Mouse (Mus musculus) midbrain, embryonic 11.5 days (tissue): ENCODE results near the gene Gtpbp6. TPM values are rescaled to one million over a fixed set of nuclear protein-coding genes. Genes with fewer than 3 reads are reported as not detected.
A peak's percentile ranks its signal among the peaks of the same experiment; 100 is the strongest.
"Not testable (repeated sequence)": the region's sequence is repeated elsewhere in the genome, so short reads cannot be mapped to it uniquely, and the experiment has no call there.

ENCODE experiments used
- ATAC-seq: fragments of 200-750 bp; cut with Nextera tagmentation; 2 replicates; pipeline ENCODE4 v1.8.0; 2017; ENCODE audit warnings: moderate TSS enrichment, moderate library complexity; ENCODE audit not compliant: low FRiP score
- DNase-seq: peaks from one replicate; pipeline ENCODE4 v3.0.0; 2015; ENCODE audit warnings: low spot score; ENCODE audit errors: missing footprints
- H3K27ac ChIP-seq: fragments of 300-500 bp; sonication (generic); 2 replicates; pipeline ENCODE4 v1.5.1; 2014; ENCODE audit warnings: low read depth, low read length
- H3K27me3 ChIP-seq: fragments of 300-500 bp; sonication (generic); 2 replicates; pipeline ENCODE4 v1.6.1; 2014; ENCODE audit warnings: mild to moderate bottlenecking, low read length, moderate library complexity, mixed read lengths; ENCODE audit not compliant: control insufficient read depth, insufficient read depth
- H3K36me3 ChIP-seq: fragments of 300-500 bp; sonication (generic); 2 replicates; pipeline ENCODE4 v1.6.1; 2014; ENCODE audit warnings: mild to moderate bottlenecking, low read length, moderate library complexity, mixed read lengths; ENCODE audit not compliant: control insufficient read depth, insufficient read depth
- H3K4me1 ChIP-seq: fragments of 300-500 bp; sonication (generic); 2 replicates; pipeline ENCODE4 v1.6.1; 2014; ENCODE audit warnings: low read length; ENCODE audit not compliant: control insufficient read depth, insufficient read depth
- H3K4me2 ChIP-seq: fragments of 300-500 bp; sonication (generic); 2 replicates; pipeline ENCODE4 v1.6.1; 2014; ENCODE audit warnings: mild to moderate bottlenecking, moderate library complexity
- H3K4me3 ChIP-seq: fragments of 300-500 bp; sonication (generic); 2 replicates; pipeline ENCODE4 v1.5.1; 2014; ENCODE audit warnings: low read depth, low read length
- H3K9ac ChIP-seq: fragments of 300-500 bp; sonication (generic); 2 replicates; pipeline ENCODE4 v1.6.1; 2014; ENCODE audit warnings: low read length
- H3K9me3 ChIP-seq: fragments of 300-500 bp; sonication (generic); 2 replicates; pipeline ENCODE4 v1.6.1; 2016; ENCODE audit warnings: low read length; ENCODE audit not compliant: control insufficient read depth
- WGBS: fragments of 180-500 bp; shearing (Covaris S2); extraction: QIAGEN DNeasy Blood & Tissue Kit; methylation state at CpG from one replicate; pipeline ENCODE4 v1.1.7; 2014; 5-methylcytosine and 5-hydroxymethylcytosine counted together
- polyA plus RNA-seq: library from polyadenylated mRNA; unstranded; fragments of >200 nt; fragmentation: Nextera tagmentation; extraction: Ambion mirVana; gene quantifications from 2 replicates; pipeline ENCODE4 v1.2.1, GENCODE M21; 2014

Gtpbp6 gene
- polyA plus RNA-seq, 1 experiment from 2014 or later: 24.7 TPM

DNA sequence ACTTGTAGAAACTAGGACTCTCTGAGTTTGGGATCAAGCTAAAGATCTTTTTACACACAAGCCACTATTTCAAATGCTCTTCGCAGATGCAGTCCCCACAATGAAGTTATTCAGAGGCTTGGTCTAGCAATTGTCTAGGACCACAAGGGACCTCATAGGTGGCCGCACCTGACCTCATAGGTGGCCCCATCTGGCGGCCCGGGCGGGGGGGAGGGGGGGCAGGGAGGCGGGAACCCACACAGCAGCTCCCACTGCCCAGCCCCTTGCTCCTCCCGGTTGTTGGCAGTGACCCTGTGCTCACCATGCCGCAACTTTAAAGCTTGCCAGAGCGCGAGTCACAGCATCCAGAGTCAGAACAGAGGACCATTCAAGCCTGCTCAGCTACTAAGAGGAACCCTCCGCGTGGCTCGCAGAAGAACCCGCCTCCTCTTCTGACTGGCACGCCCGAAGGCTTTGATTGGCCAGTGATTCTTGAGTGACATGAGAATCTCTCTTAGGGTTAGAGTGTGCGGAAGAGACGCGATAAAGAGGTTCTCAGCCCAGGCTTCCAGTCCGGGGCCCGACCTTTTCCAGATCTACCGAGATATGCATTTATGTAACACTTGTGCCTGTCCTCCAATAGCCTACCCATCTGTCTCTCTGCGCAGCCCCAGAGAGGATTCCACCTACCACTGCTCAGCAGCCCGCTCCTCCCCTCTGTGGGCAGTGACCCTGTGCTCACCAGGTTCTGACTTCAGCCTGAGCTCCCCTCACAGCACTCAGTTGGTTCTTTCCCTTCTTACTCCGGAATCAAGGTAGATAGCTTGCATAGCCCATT, 13.8 kb downstream of the Gtpbp6 start, which contains the start of gene Gm35315:
Gene Gm35315, minus strand, starts transcription at position 391 of the 817 bp plus-strand sequence.
- no peaks in the 10 kb centered on the region for H3K36me3 ChIP-seq
- H3K4me2 ChIP-seq: peak within 1 kb of the TSS; percentile 74
- H3K4me1 ChIP-seq: peaks cover 2% of the 10 kb centered on the region; the same call in 1 of the 2 replicates
- H3K27me3 ChIP-seq: no peaks in the 10 kb centered on the region
- no peaks in the 10 kb centered on the region for H3K9me3 ChIP-seq
- H3K27ac ChIP-seq: no peak within 1 kb of the TSS; the same call in 1 of the 2 replicates
- H3K4me3 ChIP-seq: peak within 1 kb of the TSS; percentile 50
- H3K9ac ChIP-seq: peak within 1 kb of the TSS; percentile 67
- peak; percentile 98 for ATAC-seq
- peak; percentile 97 for DNase-seq
- 1% methylated on average over 25 of the region's 25 CpGs for WGBS

- H3K4me3 ChIP-seq: no peak overlapping the region
- H3K9me3 ChIP-seq: no peaks in the 10 kb centered on the region
- ATAC-seq (no peak), DNase-seq (no peak)
- H3K27me3 ChIP-seq: no peaks in the 10 kb centered on the region
- H3K9ac ChIP-seq: no peak overlapping the region
- peaks cover 2% of the 10 kb centered on the region; the same call in 1 of the 2 replicates for H3K4me1 ChIP-seq
- WGBS: 66% methylated on average over 2 of the region's 2 CpGs
- no peaks in the 10 kb centered on the region for H3K36me3 ChIP-seq
- H3K4me2 ChIP-seq: no peak overlapping the region
- H3K27ac ChIP-seq: no peak overlapping the region
These were observed 16.5 kb downstream of the Gtpbp6 start for GRCm38 (mm10) chr5:110091546-110091945.

DNA sequence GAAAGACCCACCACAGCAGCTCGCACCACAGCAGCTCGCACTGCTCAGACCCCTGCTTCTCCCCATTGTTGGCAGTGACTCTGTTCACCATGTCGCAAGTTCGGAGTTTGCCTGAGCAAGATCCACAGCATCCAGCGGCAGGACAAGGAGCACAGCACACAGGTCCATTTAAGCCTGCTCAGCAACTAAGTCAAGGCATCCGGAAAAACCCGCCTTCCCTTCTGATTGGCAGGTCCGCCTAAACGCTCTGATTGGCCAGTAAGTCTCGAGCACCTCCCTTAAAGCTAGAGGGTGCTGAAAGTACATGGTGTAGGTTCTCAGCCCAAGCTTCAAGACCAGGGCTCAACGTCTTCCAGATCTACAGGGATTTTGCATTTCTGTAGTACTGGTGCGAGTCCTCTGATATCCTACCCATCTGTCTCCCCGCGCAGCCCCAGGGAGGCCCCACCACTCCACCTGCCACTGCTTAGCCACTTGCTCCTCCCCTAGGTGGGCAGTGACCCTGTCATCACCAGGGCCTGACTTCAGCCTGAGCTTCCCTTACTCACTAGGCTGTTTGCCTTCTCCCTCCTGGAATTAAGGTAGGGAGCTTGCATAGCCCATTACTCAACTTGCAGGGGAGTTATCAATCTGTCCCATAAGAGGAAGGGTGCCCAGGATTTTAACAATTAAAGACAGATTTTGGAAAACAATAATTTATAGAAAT, 21.7 kb downstream of the Gtpbp6 start:
- Histone ChIP-seq H3K27ac (no peak overlapping the region), H3K4me3 (no peak overlapping the region), H3K36me3 (no peaks in the 10 kb centered on the region), H3K4me1 (no peaks in the 10 kb centered on the region), H3K9ac (no peak overlapping the region), H3K27me3 (no peaks in the 10 kb centered on the region), H3K9me3 (no peaks in the 10 kb centered on the region), H3K4me2 (no peak overlapping the region)
- ATAC-seq (no peak), DNase-seq (peak; percentile 35)
- 38% methylated on average over 14 of the region's 14 CpGs for WGBS

- Histone ChIP-seq H3K27ac (no peak overlapping the region), H3K27me3 (no peaks in the 10 kb centered on the region), H3K4me2 (no peak overlapping the region), H3K36me3 (no peaks in the 10 kb centered on the region), H3K9ac (no peak overlapping the region), H3K9me3 (peaks cover 8% of the 10 kb centered on the region; the same call in 1 of the 2 replicates), H3K4me3 (no peak overlapping the region), H3K4me1 (no peaks in the 10 kb centered on the region)
- WGBS: 88% methylated on average over 4 of the region's 4 CpGs
- DNase-seq (peak; percentile 64), ATAC-seq (no peak)
These were observed 25.0 kb downstream of the Gtpbp6 start for GRCm38 (mm10) chr5:110082961-110083360.

DNA sequence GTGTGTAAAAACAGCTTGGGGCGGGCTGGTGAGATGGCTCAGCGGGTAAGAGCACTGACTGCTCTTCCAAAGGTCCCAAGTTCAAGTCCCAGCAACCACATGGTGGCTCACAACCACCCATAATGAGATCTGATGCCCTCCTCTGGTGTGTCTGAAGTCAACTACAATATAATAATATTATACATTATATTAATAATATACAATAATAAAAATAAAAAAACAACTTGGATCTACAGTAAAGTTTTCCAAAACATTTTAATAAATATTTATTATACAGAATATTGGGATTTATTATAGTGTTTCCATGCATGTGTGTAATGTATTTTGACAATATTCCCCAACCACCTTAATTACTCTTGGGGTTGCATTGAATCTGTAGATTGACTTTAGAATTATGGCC, 35.6 kb downstream of the Gtpbp6 start, which contains the start of gene Gm17655:
Gene Gm17655, minus strand, starts transcription at position 101 of the 400 bp plus-strand sequence.
- not testable (repeated sequence) for H3K36me3 ChIP-seq, H3K27ac ChIP-seq, H3K4me2 ChIP-seq, DNase-seq, H3K27me3 ChIP-seq, ATAC-seq, H3K9ac ChIP-seq, H3K4me3 ChIP-seq, H3K4me1 ChIP-seq
- WGBS: 89% methylated on average over 2 of the region's 2 CpGs
- H3K9me3 ChIP-seq: peaks cover 20% of the 10 kb centered on the region

GRCm38 (mm10) chr5:110057637-110058408, 50.2 kb downstream of the Gtpbp6 start:
- peak; percentile 98 for ATAC-seq
- WGBS: 4% methylated on average over 19 of the region's 19 CpGs
- H3K9ac ChIP-seq: peak overlapping the region; percentile 64
- H3K4me3 ChIP-seq: peak overlapping the region; percentile 52
- no peaks in the 10 kb centered on the region for H3K4me1 ChIP-seq
- H3K9me3 ChIP-seq: no peaks in the 10 kb centered on the region; the same call in 1 of the 2 replicates
- peak overlapping the region; percentile 50 for H3K4me2 ChIP-seq
- no peaks in the 10 kb centered on the region for H3K36me3 ChIP-seq
- H3K27ac ChIP-seq: peak overlapping the region; percentile 54; the same call in 1 of the 2 replicates
- DNase-seq: peak; percentile 96
- no peaks in the 10 kb centered on the region for H3K27me3 ChIP-seq

Other genes with a start within 250 kb of the Gtpbp6 start
- 0.45 and 0.62 TPM in 2 replicates for gene Gm15446, start 184.8 kb downstream of the Gtpbp6 start, polyA plus RNA-seq
- 21.6 and 22.0 TPM in 2 replicates for gene Zfp932, start 111.7 kb downstream of the Gtpbp6 start, polyA plus RNA-seq
- gene Gm17655, start 35.7 kb downstream of the Gtpbp6 start, polyA plus RNA-seq: 5.2 and 8.2 TPM in 2 replicates
- 0.46 and 0.74 TPM in 2 replicates for gene Gm35315, start 13.8 kb downstream of the Gtpbp6 start, polyA plus RNA-seq
- 0.28 and 0.41 TPM in 2 replicates for gene Plcxd1, start 8.2 kb downstream of the Gtpbp6 start, polyA plus RNA-seq
- 5.8 and 6.4 TPM in 2 replicates for gene Zfp605, start 1.9 kb upstream of the Gtpbp6 start, polyA plus RNA-seq
- 74.2 and 84.5 TPM in 2 replicates for gene Chfr, start 27.6 kb upstream of the Gtpbp6 start, polyA plus RNA-seq
- gene Golga3, start 68.5 kb upstream of the Gtpbp6 start, polyA plus RNA-seq: 17.9 and 19.7 TPM in 2 replicates
- 37.5 and 43.7 TPM in 2 replicates for gene Ankle2, start 122.8 kb upstream of the Gtpbp6 start, polyA plus RNA-seq
- gene Pgam5, start 161.7 kb upstream of the Gtpbp6 start, polyA plus RNA-seq: 90.4 and 97.6 TPM in 2 replicates
- 11.5 and 13.3 TPM in 2 replicates for gene Pxmp2, start 178.0 kb upstream of the Gtpbp6 start, polyA plus RNA-seq
- 39.4 and 39.6 TPM in 2 replicates for gene Pole, start 178.1 kb upstream of the Gtpbp6 start, polyA plus RNA-seq
- 0.88 and 0.92 TPM in 2 replicates for gene P2rx2, start 235.0 kb upstream of the Gtpbp6 start, polyA plus RNA-seq
- gene Lrcol1, start 236.5 kb upstream of the Gtpbp6 start, polyA plus RNA-seq: not detected in 2 replicates